Mouse (Mus musculus) MEL (cell line): Measurements from ENCODE around the gene Cox11. TPM values are rescaled to one million over a fixed set of nuclear protein-coding genes. Genes with fewer than 3 reads are reported as not detected.
A peak's percentile ranks its signal among the peaks of the same experiment; 100 is the strongest.

Experiments used
- DNase-seq: peaks from one replicate; pipeline ENCODE4 v3.0.0; 2011; ENCODE audit warnings: low read depth, low spot score
- H3K27ac ChIP-seq: 2 replicates; pipeline ENCODE4 v1.5.1; 2012; ENCODE audit warnings: low read depth, mild to moderate bottlenecking, control low read depth, low read length, moderate library complexity; ENCODE audit not compliant: control insufficient read depth
- H3K27me3 ChIP-seq, 2 experiments: fragments of 150-350 bp in 1 of 2; sonication (generic) in 1 of 2; 2 replicates each; pipeline ENCODE4 v1.6.1; 2012; ENCODE audit warnings: low read length in 2 of 2, mild to moderate bottlenecking in 2 of 2, improper control_type of control experiment in 1 of 2, moderate library complexity in 1 of 2; ENCODE audit not compliant: insufficient read depth in 2 of 2, control insufficient read depth in 1 of 2
- H3K36me3 ChIP-seq, 2 experiments: 2 replicates each; pipeline ENCODE4 v1.6.1; 2012 to 2014; ENCODE audit warnings: low read length in 2 of 2, improper control_type of control experiment in 1 of 2, inconsistent platforms in 1 of 2, mild to moderate bottlenecking in 1 of 2; ENCODE audit not compliant: insufficient read depth in 2 of 2, control insufficient read depth in 1 of 2
- H3K4me1 ChIP-seq, 2 experiments: fragments of 150-350 bp in 1 of 2; sonication (generic) in 1 of 2; 2 replicates each; pipeline ENCODE4 v1.6.1; 2012; ENCODE audit warnings: low read length in 2 of 2, improper control_type of control experiment in 1 of 2, mild to moderate bottlenecking in 1 of 2; ENCODE audit not compliant: insufficient read depth in 2 of 2, control insufficient read depth in 1 of 2
- H3K4me3 ChIP-seq, 2 experiments: fragments of 150-350 bp in 1 of 2; sonication (generic) in 1 of 2; 2 replicates each; pipeline ENCODE4 v1.5.1; 2012; ENCODE audit warnings: low read depth in 2 of 2, low read length in 2 of 2, mild to moderate bottlenecking in 2 of 2, moderate library complexity in 2 of 2, control low read depth in 1 of 2, improper control_type of control experiment in 1 of 2; ENCODE audit not compliant: control insufficient read depth in 1 of 2, insufficient read depth in 1 of 2
- H3K79me2 ChIP-seq: 2 replicates; pipeline ENCODE4 v1.6.1; 2012; ENCODE audit warnings: mild to moderate bottlenecking, low read length, moderate library complexity; ENCODE audit not compliant: control insufficient read depth, poor library complexity, insufficient read depth
- H3K9ac ChIP-seq: 2 replicates; pipeline ENCODE4 v1.6.1; 2012; ENCODE audit warnings: low read depth, mild to moderate bottlenecking, control low read depth, low read length, moderate library complexity; ENCODE audit not compliant: control insufficient read depth, poor library complexity, severe bottlenecking
- H3K9me3 ChIP-seq: fragments of 150-350 bp; sonication (generic); replicated peaks from 2 replicates; pipeline ENCODE4 v1.6.1; 2012; ENCODE audit warnings: mild to moderate bottlenecking, low read length, improper control_type of control experiment, moderate library complexity; ENCODE audit not compliant: insufficient read depth
- BHLHE40 ChIP-seq: IDR thresholded peaks from 2 replicates; pipeline ENCODE4 v1.6.1; 2012; ENCODE audit warnings: low read depth, mild to moderate bottlenecking, inconsistent platforms, low read length, improper control_type of control experiment, borderline replicate concordance
- CHD1 ChIP-seq: IDR thresholded peaks from 2 replicates; pipeline ENCODE4 v1.6.1; 2012; ENCODE audit warnings: low read depth, mild to moderate bottlenecking, inconsistent platforms, low read length, improper control_type of control experiment
- CHD2 ChIP-seq: IDR thresholded peaks from 2 replicates; pipeline ENCODE4 v1.6.1; 2011; ENCODE audit warnings: low read length, improper control_type of control experiment
- ELF1 ChIP-seq: IDR thresholded peaks from 2 replicates; pipeline ENCODE4 v1.6.1; 2014; ENCODE audit warnings: low read depth, mild to moderate bottlenecking, inconsistent platforms, low read length, improper control_type of control experiment, moderate library complexity
- EP300 ChIP-seq, 2 experiments: IDR thresholded peaks; 2 replicates each; pipeline ENCODE4 v1.6.1; 2011; ENCODE audit warnings: improper control_type of control experiment in 2 of 2, low read length in 2 of 2, low read depth in 1 of 2, mild to moderate bottlenecking in 1 of 2
- ETS1 ChIP-seq: IDR thresholded peaks from 2 replicates; pipeline ENCODE4 v1.6.1; 2012; ENCODE audit warnings: low read depth, mild to moderate bottlenecking, inconsistent platforms, low read length, improper control_type of control experiment, moderate library complexity
- GABPA ChIP-seq: IDR thresholded peaks from 2 replicates; pipeline ENCODE4 v1.6.1; 2012; ENCODE audit warnings: low read depth, mild to moderate bottlenecking, inconsistent platforms, low read length, improper control_type of control experiment, moderate library complexity
- GATA1 ChIP-seq: IDR thresholded peaks from 2 replicates; pipeline ENCODE4 v1.6.1; 2011; ENCODE audit warnings: low read depth, low read length, improper control_type of control experiment
- JUND ChIP-seq: IDR thresholded peaks from 2 replicates; pipeline ENCODE4 v1.6.1; 2011; ENCODE audit warnings: low read depth, mild to moderate bottlenecking, improper control_type of control experiment, low read length
- MAX ChIP-seq: IDR thresholded peaks from 2 replicates; pipeline ENCODE4 v1.6.1; 2011; ENCODE audit warnings: low read length, improper control_type of control experiment
- MAZ ChIP-seq: IDR thresholded peaks from 2 replicates; pipeline ENCODE4 v1.6.1; 2012; ENCODE audit warnings: low read depth, mild to moderate bottlenecking, inconsistent platforms, low read length, improper control_type of control experiment
- MEF2A ChIP-seq: IDR thresholded peaks from 2 replicates; pipeline ENCODE4 v1.6.1; 2014; ENCODE audit warnings: low read depth, mild to moderate bottlenecking, inconsistent platforms, low read length, improper control_type of control experiment; ENCODE audit not compliant: poor library complexity, insufficient replicate concordance, severe bottlenecking; ENCODE audit errors: extremely low read depth
- MXI1 ChIP-seq: IDR thresholded peaks from 2 replicates; pipeline ENCODE4 v1.6.1; 2011; ENCODE audit warnings: mild to moderate bottlenecking, low read depth, low read length, improper control_type of control experiment
- MYB ChIP-seq: IDR thresholded peaks from 2 replicates; pipeline ENCODE4 v1.6.1; 2011; ENCODE audit warnings: mild to moderate bottlenecking, low read depth, low read length, improper control_type of control experiment
- MYC ChIP-seq: IDR thresholded peaks from 2 replicates; pipeline ENCODE4 v1.6.1; 2011; ENCODE audit warnings: low read depth, mild to moderate bottlenecking, low read length, improper control_type of control experiment, moderate library complexity
- NELFE ChIP-seq: IDR thresholded peaks from 2 replicates; pipeline ENCODE4 v1.6.1; 2011; ENCODE audit warnings: low read depth, low read length, improper control_type of control experiment
- NRF1 ChIP-seq: IDR thresholded peaks from 2 replicates; pipeline ENCODE4 v1.6.1; 2014; ENCODE audit warnings: low read depth, mild to moderate bottlenecking, inconsistent platforms, low read length, improper control_type of control experiment, moderate library complexity; ENCODE audit not compliant: poor library complexity, insufficient read depth, severe bottlenecking
- POLR2A ChIP-seq, 2 experiments: IDR thresholded peaks; 2 replicates each; pipeline ENCODE4 v1.6.1; 2011 to 2012; ENCODE audit warnings: low read length in 2 of 2, mild to moderate bottlenecking in 2 of 2, control low read depth in 1 of 2, improper control_type of control experiment in 1 of 2, low read depth in 1 of 2, moderate library complexity in 1 of 2; ENCODE audit not compliant: control insufficient read depth in 1 of 2, insufficient read depth in 1 of 2, poor library complexity in 1 of 2
- POLR2AphosphoS2 ChIP-seq: IDR thresholded peaks from 2 replicates; pipeline ENCODE4 v1.6.1; 2011; ENCODE audit warnings: low read length, improper control_type of control experiment
- RAD21 ChIP-seq: IDR thresholded peaks from 2 replicates; pipeline ENCODE4 v1.6.1; 2011; ENCODE audit warnings: mild to moderate bottlenecking, low read depth, low read length, improper control_type of control experiment
- RCOR1 ChIP-seq: IDR thresholded peaks from 2 replicates; pipeline ENCODE4 v1.6.1; 2012; ENCODE audit warnings: low read depth, mild to moderate bottlenecking, inconsistent platforms, low read length, improper control_type of control experiment
- SMC3 ChIP-seq: IDR thresholded peaks from 2 replicates; pipeline ENCODE4 v1.6.1; 2011; ENCODE audit warnings: low read depth, low read length, improper control_type of control experiment
- TAL1 ChIP-seq: IDR thresholded peaks from 2 replicates; pipeline ENCODE4 v1.6.1; 2012; ENCODE audit warnings: mild to moderate bottlenecking, inconsistent platforms, low read length, moderate library complexity, mixed read lengths
- TBP ChIP-seq: IDR thresholded peaks from 2 replicates; pipeline ENCODE4 v1.8.0; 2011; ENCODE audit warnings: low read depth, low read length, improper control_type of control experiment
- TCF12 ChIP-seq: IDR thresholded peaks from 2 replicates; pipeline ENCODE4 v1.6.1; 2014; ENCODE audit warnings: low read depth, mild to moderate bottlenecking, inconsistent platforms, low read length, improper control_type of control experiment, moderate library complexity
- UBTF ChIP-seq: IDR thresholded peaks from 2 replicates; pipeline ENCODE4 v1.6.1; 2012; ENCODE audit warnings: low read depth, mild to moderate bottlenecking, inconsistent platforms, low read length, improper control_type of control experiment, moderate library complexity, borderline replicate concordance; ENCODE audit not compliant: insufficient read depth
- USF2 ChIP-seq, 2 experiments: IDR thresholded peaks; 2 replicates each; pipeline ENCODE4 v1.6.1; 2011 to 2012; ENCODE audit warnings: improper control_type of control experiment in 2 of 2, low read length in 2 of 2, borderline replicate concordance in 1 of 2, inconsistent platforms in 1 of 2, low read depth in 1 of 2, mild to moderate bottlenecking in 1 of 2; ENCODE audit not compliant: insufficient read depth in 1 of 2
- ZC3H11A ChIP-seq: IDR thresholded peaks from 2 replicates; pipeline ENCODE4 v1.6.1; 2012; ENCODE audit warnings: low read depth, mild to moderate bottlenecking, inconsistent platforms, low read length, improper control_type of control experiment
- ZKSCAN1 ChIP-seq: IDR thresholded peaks from 2 replicates; pipeline ENCODE4 v1.6.1; 2012; ENCODE audit warnings: low read depth, mild to moderate bottlenecking, inconsistent platforms, low read length, improper control_type of control experiment, moderate library complexity
- ZNF384 ChIP-seq: IDR thresholded peaks from 2 replicates; pipeline ENCODE4 v1.6.1; 2012; ENCODE audit warnings: low read depth, mild to moderate bottlenecking, inconsistent platforms, low read length, improper control_type of control experiment
- polyA plus RNA-seq, 2 experiments: library from polyadenylated mRNA; stranded (reverse) in 1 of 2; unstranded in 1 of 2; fragments of >175 nt in 1 of 2; fragments of >200 nt in 1 of 2; gene quantifications; 2 replicates each; pipeline versions ENCODE4 v1.2.1 to v1.2.4; 2012; ENCODE audit warnings: low replicate concordance in 2 of 2, low read depth in 1 of 2; ENCODE audit not compliant: insufficient read length in 2 of 2, insufficient read depth in 1 of 2, missing spikeins in 1 of 2
- total RNA-seq: library from RNA; depleted of rRNA; stranded (reverse); fragments of 300-350 nt; gene quantifications from 2 replicates; pipeline ENCODE4 v1.2.3, GENCODE M21; 2012

Cox11 gene
- total and polyA plus RNA-seq, 3 experiments: 19.3 to 21.0 TPM; not detected in 1

GRCm38 (mm10) chr11:90663618-90664297, 25.8 kb downstream of the Cox11 start (continued):
- TF ChIP-seq MAZ (no peak), JUND (no peak), GABPA (no peak), MAX (0 out of 2 replicates have a peak, but pooled peaks have one; percentile 27), UBTF (no peak), ELF1 (no peak), CHD1 (peak; percentile 70; the same call in 1 of the 2 replicates), POLR2AphosphoS2 (no peak), MYB (no peak), NELFE (no peak), NRF1 (no peak), RCOR1 (no peak), TBP (no peak), ETS1 (peak; percentile 51; the same call in 1 of the 2 replicates)

DNA sequence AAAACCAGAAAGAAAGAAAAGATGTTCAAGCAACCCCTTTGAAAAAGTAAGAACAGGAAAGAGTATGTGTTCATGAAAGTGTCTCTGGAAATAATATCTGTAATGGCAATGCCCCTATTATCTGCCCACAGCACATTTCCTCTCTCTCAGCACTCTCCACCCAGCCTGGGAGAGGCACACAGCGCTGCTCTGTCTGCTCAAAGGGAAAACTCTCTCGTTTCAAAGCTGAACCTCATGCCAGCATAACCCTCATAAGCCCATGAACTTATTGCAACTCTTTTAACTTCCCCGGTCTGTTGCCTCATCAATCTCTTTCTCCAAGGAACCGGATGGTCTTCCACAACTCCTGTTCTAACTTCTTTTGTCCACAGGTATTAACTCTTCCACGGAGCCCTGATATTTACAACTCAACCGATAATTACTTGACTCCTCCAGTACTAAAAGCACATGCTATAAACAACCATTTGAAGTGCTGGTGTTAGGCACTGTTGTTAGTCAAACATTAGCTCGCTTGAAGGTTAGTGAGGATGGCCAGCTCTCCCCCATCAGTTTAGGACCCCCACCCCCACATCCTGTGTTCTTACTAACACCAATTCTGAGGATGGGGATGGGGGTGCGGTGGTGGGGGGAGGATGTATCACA, 26.5 kb downstream of the Cox11 start:
- Histone ChIP-seq H3K27me3 (no peaks in the 10 kb centered on the region), H3K36me3 (peaks cover 2 to 48% of the 10 kb centered on the region in 2 experiments), H3K4me1 (peaks cover 39 to 44% of the 10 kb centered on the region in 2 experiments), H3K27ac (peak overlapping the region; percentile 98), H3K79me2 (no peaks in the 10 kb centered on the region), H3K9ac (peak overlapping the region; percentile 59), H3K9me3 (no peaks in the 10 kb centered on the region), H3K4me3 (peak overlapping the region in 1 of 2 experiments; percentile 22; a peak in 2 of 4 replicates)
- peak; percentile 95 for DNase-seq
- TF ChIP-seq TBP: peak; percentile 80
- peak; percentile 44; the same call in 1 of the 2 replicates for TF ChIP-seq CHD2
- peak; percentile 34; the same call in 1 of the 2 replicates for TF ChIP-seq NELFE
- TF ChIP-seq MYC: peak; percentile 87
- peak; percentile 97 to 99 for TF ChIP-seq EP300 (IDR thresholded peaks at IDR 0.05; ENCODE audit: low read depth in 1 of 2, low read length in 2 of 2)
- TF ChIP-seq ELF1: 0 out of 2 replicates have a peak, but pooled peaks have one; percentile 18
- TF ChIP-seq RAD21: no peak
- TF ChIP-seq TCF12: peak; percentile 98
- TF ChIP-seq SMC3: 0 out of 2 replicates have a peak, but pooled peaks have one; percentile 4
- 0 out of 2 replicates have a peak, but pooled peaks have one; percentile 33 for TF ChIP-seq NRF1
- TF ChIP-seq CHD1: no peak
- peak; percentile 74 for TF ChIP-seq MXI1
- peak; percentile 96 for TF ChIP-seq TAL1
- TF ChIP-seq BHLHE40: peak; percentile 62; the same call in 1 of the 2 replicates
- TF ChIP-seq MAX: peak; percentile 83
- TF ChIP-seq GABPA: no peak
- TF ChIP-seq ZKSCAN1: peak; percentile 40; the same call in 1 of the 2 replicates
- TF ChIP-seq MEF2A: peak; percentile 76; the same call in 1 of the 2 replicates
- TF ChIP-seq USF2 (IDR thresholded peaks at IDR 0.05; ENCODE audit: borderline replicate concordance in 1 of 2, insufficient read depth in 1 of 2, low read depth in 1 of 2, low read length in 2 of 2): no peak
- TF ChIP-seq GATA1: peak; percentile 98
- TF ChIP-seq ZC3H11A: no peak
- peak; percentile 85 for TF ChIP-seq ETS1
- peak in 1 of 2 experiments; percentile 63; a peak in 2 of 4 replicates for TF ChIP-seq POLR2A (IDR thresholded peaks at IDR 0.05; ENCODE audit: control insufficient read depth in 1 of 2, insufficient read depth in 1 of 2, low read depth in 1 of 2, low read length in 2 of 2, poor library complexity in 1 of 2)
- peak; percentile 69 for TF ChIP-seq ZNF384
- peak; percentile 87 for TF ChIP-seq RCOR1
